22 mouse cellular contexts compared by ENCODE assay signal in the genomic region with DNA sequence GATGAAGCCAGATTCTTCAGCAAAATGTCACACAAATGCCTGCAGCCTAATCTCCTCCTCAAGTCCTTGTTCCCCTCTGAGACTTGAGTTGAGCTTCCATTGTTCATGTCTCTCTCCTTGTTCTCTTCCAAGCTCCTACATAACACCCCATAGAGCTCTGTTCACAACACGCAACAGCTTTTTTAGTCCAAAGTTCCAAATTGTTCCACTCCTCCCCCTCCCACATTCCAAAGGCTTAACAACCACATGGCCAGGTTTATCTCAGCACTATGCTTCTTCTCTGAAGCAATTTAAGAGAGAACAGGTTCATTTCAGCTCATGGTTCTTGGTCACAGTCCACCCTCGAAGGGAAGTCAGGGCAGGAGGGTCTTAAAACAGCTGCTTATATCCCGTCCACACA. TPM values are rescaled to one million over a fixed set of nuclear protein-coding genes. Genes with fewer than 3 reads are reported as not detected.
A peak's percentile ranks its signal among the peaks of the same experiment; 100 is the strongest.
DNase-seq lines count a peak whose midpoint lies in the region; ATAC-seq lines count a peak whose summit lies in the region.
"Had no signal": no experiment of that assay in that cellular context is flagged by ENCODE, and none has a peak within 500 bp of the region (broad histone marks: within the 10 kb centered on the region; RNA-seq: fewer than 3 reads in every experiment).

No protein-coding gene starts in this region.

- no peak for DNase-seq in heart, postnatal 25 days (ENCODE audit: low spot score)
- DNase-seq in kidney, postnatal 14 days, result peak; percentile 15
- DNase-seq in kidney, adult 18-20 months, result no peak
- DNase-seq in embryonic facial prominence, embryonic 14.5 days (ENCODE audit: low spot score), result peak; percentile 47
- DNase-seq in cerebellum, postnatal 4 days (ENCODE audit: low spot score in 2 of 2), result no peak
- DNase-seq: adrenal gland, adult 2 months; B cell, adult 2 months; cerebellum, adult 11-12 months; cerebellum, postnatal 10 days; heart, postnatal 36 days; lung, postnatal 4 days; thymus, postnatal 14 days had no signal

- H3K4me1 ChIP-seq in heart, embryonic 13.5 days, result peaks cover 11% of the 10 kb centered on the region; the same call in 1 of the 2 replicates
- peaks cover 17% of the 10 kb centered on the region for H3K4me1 ChIP-seq in embryonic facial prominence, embryonic 14.5 days (ENCODE audit: control insufficient read depth, insufficient read depth, low read length)
- peaks cover 7% of the 10 kb centered on the region; the same call in 1 of the 2 replicates for H3K4me1 ChIP-seq in limb, embryonic 12.5 days (replicated peaks)
- H3K4me1 ChIP-seq: forebrain, embryonic 13.5 days had no signal

- peaks cover 10% of the 10 kb centered on the region for H3K27me3 ChIP-seq in heart, embryonic 13.5 days (replicated peaks)
- no peaks in the 10 kb centered on the region for H3K27me3 ChIP-seq in embryonic facial prominence, embryonic 14.5 days (replicated peaks; ENCODE audit: control insufficient read depth, insufficient read depth, low read length)
- no peaks in the 10 kb centered on the region for H3K27me3 ChIP-seq in limb, embryonic 12.5 days
- H3K27me3 ChIP-seq: forebrain, embryonic 13.5 days; Patski had no signal

- no peak overlapping the region for H3K9ac ChIP-seq in heart, embryonic 13.5 days
- H3K9ac ChIP-seq in embryonic facial prominence, embryonic 14.5 days (ENCODE audit: low read depth, low read length), result no peak overlapping the region
- H3K9ac ChIP-seq in limb, embryonic 12.5 days (replicated peaks), result no peak overlapping the region
- H3K9ac ChIP-seq: forebrain, embryonic 13.5 days; heart, embryonic 12.5 days; hindbrain, embryonic 13.5 days had no signal

- H3K4me3 ChIP-seq in heart, embryonic 13.5 days, result no peak overlapping the region
- H3K4me3 ChIP-seq in embryonic facial prominence, embryonic 14.5 days (ENCODE audit: low read depth, low read length), result no peak overlapping the region
- H3K4me3 ChIP-seq in limb, embryonic 12.5 days (replicated peaks), result no peak overlapping the region
- H3K4me3 ChIP-seq: forebrain, embryonic 13.5 days; heart, embryonic 12.5 days; hindbrain, embryonic 13.5 days; myocyte had no signal

- H3K4me2 ChIP-seq in heart, embryonic 13.5 days, result no peak overlapping the region
- no peak overlapping the region for H3K4me2 ChIP-seq in embryonic facial prominence, embryonic 14.5 days (ENCODE audit: low read depth, low read length)
- no peak overlapping the region for H3K4me2 ChIP-seq in limb, embryonic 12.5 days
- H3K4me2 ChIP-seq: forebrain, embryonic 13.5 days; heart, embryonic 12.5 days; hindbrain, embryonic 13.5 days had no signal

- intact Hi-C loops in heart, postnatal 25 days (cut with DNase I), result no loop called here

- 72% methylated on average over 3 of the region's 3 CpGs for WGBS in heart, embryonic 13.5 days
- WGBS in embryonic facial prominence, embryonic 14.5 days, result 70% methylated on average over 3 of the region's 3 CpGs
- WGBS in limb, embryonic 12.5 days, result 76% methylated on average over 3 of the region's 3 CpGs

- H3K36me3 ChIP-seq in heart, embryonic 13.5 days, result no peaks in the 10 kb centered on the region
- no peaks in the 10 kb centered on the region for H3K36me3 ChIP-seq in embryonic facial prominence, embryonic 14.5 days (ENCODE audit: control insufficient read depth, insufficient read depth, low read length)
- H3K36me3 ChIP-seq in limb, embryonic 12.5 days, result no peaks in the 10 kb centered on the region
- H3K36me3 ChIP-seq: G1E; heart, embryonic 12.5 days; hindbrain, embryonic 13.5 days had no signal

- H3K27ac ChIP-seq in heart, embryonic 13.5 days (replicated peaks), result 0 out of 2 replicates have a peak overlapping the region, but pooled peaks have one; percentile 8
- peak overlapping the region; percentile 70 for H3K27ac ChIP-seq in embryonic facial prominence, embryonic 14.5 days (replicated peaks; ENCODE audit: low read depth, low read length)
- 0 out of 2 replicates have a peak overlapping the region, but pooled peaks have one; percentile 8 for H3K27ac ChIP-seq in limb, embryonic 12.5 days
- H3K27ac ChIP-seq: forebrain, embryonic 13.5 days; hindbrain, embryonic 13.5 days had no signal

- no peak for ATAC-seq in heart, embryonic 13.5 days (ENCODE audit: extremely low read depth, insufficient number of reproducible peaks, low FRiP score, low TSS enrichment)
- peak; percentile 42; the same call in 1 of the 2 replicates for ATAC-seq in embryonic facial prominence, embryonic 14.5 days (ENCODE audit: low read depth)
- no peak for ATAC-seq in limb, embryonic 12.5 days (ENCODE audit: insufficient number of reproducible peaks, insufficient read depth, low FRiP score, low TSS enrichment, low read depth)
- no peak for ATAC-seq in erythroblast, adult 5-6 weeks (replicated peaks; ENCODE audit: low FRiP score, poor library complexity, severe bottlenecking)
- ATAC-seq: forebrain, embryonic 13.5 days; midbrain, embryonic 16.5 days; Patski had no signal

- H3K9me3 ChIP-seq in heart, embryonic 13.5 days, result no peaks in the 10 kb centered on the region
- H3K9me3 ChIP-seq in embryonic facial prominence, embryonic 14.5 days (ENCODE audit: control insufficient read depth, low read length), result no peaks in the 10 kb centered on the region
- no peaks in the 10 kb centered on the region for H3K9me3 ChIP-seq in limb, embryonic 12.5 days
- H3K9me3 ChIP-seq: forebrain, embryonic 13.5 days; hindbrain, embryonic 13.5 days had no signal

RNA-seq across cellular contexts. Expression of a gene that starts 18.4 kb away (rescaled TPM):
- 8.6 and 9.3 TPM in 2 replicates for polyA plus RNA-seq in heart, embryonic 13.5 days (2015; fragmentation: Nextera tagmentation; extraction: Ambion mirVana)
- 10 to 100 TPM; 21.6 to 22.3 TPM for total RNA-seq in heart, postnatal 25 days (2021)
- 9.7 and 10.8 TPM in 2 replicates for polyA plus RNA-seq in embryonic facial prominence, embryonic 14.5 days (2014; fragmentation: Nextera tagmentation; extraction: Ambion mirVana)
- 12.7 and 13.6 TPM in 2 replicates for polyA plus RNA-seq in limb, embryonic 12.5 days (2016; fragmentation: Nextera tagmentation; extraction: Ambion mirVana)
- total RNA-seq in erythroblast, adult 5-6 weeks (2015; ENCODE audit: low replicate concordance), result 2.1 and 6.1 TPM in 2 replicates
- total RNA-seq in erythroblast, adult 5-6 weeks (2017; ENCODE audit: low replicate concordance), result 7.1 and 8.5 TPM in 2 replicates

RNA-seq across cellular contexts. Expression of a gene that starts 52.4 kb away (rescaled TPM):
- polyA plus RNA-seq in heart, embryonic 13.5 days (2015; fragmentation: Nextera tagmentation; extraction: Ambion mirVana), result 37.8 and 41.4 TPM in 2 replicates
- 10 to 100 TPM; 58.0 to 62.0 TPM for total RNA-seq in heart, postnatal 25 days (2021)
- 79.9 and 80.6 TPM in 2 replicates for polyA plus RNA-seq in embryonic facial prominence, embryonic 14.5 days (2014; fragmentation: Nextera tagmentation; extraction: Ambion mirVana)
- 52.6 and 56.6 TPM in 2 replicates for polyA plus RNA-seq in limb, embryonic 12.5 days (2016; fragmentation: Nextera tagmentation; extraction: Ambion mirVana)
- 4.6 and 11.0 TPM in 2 replicates for total RNA-seq in erythroblast, adult 5-6 weeks (2015; ENCODE audit: low replicate concordance)
- 2.0 and 4.3 TPM in 2 replicates for total RNA-seq in erythroblast, adult 5-6 weeks (2017; ENCODE audit: low replicate concordance)

Comparison
In these comparisons a context has a peak if more than half of its experiments do, and no peak if none do; other contexts are left out.
1. DNase-seq: peak in kidney, postnatal 14 days (single experiment) and embryonic facial prominence, embryonic 14.5 days (single experiment); none in heart, postnatal 25 days (single experiment), kidney, adult 18-20 months (single experiment) and cerebellum, postnatal 4 days (0 of 2).
2. H3K27ac ChIP-seq: peak in every context shown above with its lines; median percentile 70 in embryonic facial prominence, embryonic 14.5 days; 8 in heart, embryonic 13.5 days; 8 in limb, embryonic 12.5 days.